Mouse (Mus musculus) c-Kit-positive CD71-negative TER-119-negative erythroid progenitor cells, embryonic 14.5 days (primary cell): ENCODE data around the gene Olfr575.

Source experiments
- DNase-seq: peaks from one replicate; pipeline ENCODE4 v3.0.0-alpha.2; 2013; ENCODE audit warnings: low read depth

The Olfr575 gene

DNA sequence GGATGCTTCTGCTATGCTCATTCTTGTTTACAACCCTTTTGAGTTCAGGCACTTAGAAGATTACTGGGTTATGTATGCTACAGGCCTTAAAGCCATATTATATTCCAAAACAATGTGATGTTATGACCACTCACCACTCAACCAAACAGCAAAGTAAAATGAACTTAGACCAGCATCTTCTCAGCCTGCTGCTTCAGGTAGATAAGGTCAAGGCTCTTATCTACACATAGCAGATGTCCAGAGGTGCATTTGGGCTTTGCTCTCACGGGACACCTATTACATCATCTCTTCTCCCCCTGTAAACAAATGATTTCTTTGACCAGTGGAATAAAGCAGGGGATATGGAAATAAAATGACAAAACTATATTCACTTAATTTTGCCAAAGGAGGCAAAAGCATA, at the start of gene Olfr575:
Gene Olfr575, minus strand, starts transcription at position 183 of the 400 bp plus-strand sequence.
- no peak for DNase-seq

DNA sequence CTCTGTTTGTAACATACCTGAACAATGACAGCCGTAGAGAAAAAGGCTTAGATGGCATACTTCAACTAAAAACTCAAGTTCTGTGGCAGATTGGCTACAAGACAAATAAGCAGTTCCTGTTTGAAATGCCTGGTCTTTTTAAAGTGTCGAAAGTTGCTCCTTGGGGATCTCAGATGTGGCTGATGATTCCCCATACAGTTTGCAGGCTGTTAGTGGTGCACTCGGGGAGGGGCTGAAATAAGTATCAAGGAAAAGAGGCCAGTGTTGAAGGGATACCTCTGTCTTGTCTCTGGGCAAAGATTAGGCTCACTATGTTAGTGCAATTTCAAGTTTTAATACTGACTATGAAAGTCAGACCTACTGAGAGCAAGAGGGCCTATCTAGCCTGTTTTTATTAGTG, 30.6 kb upstream of the Olfr575 start, which contains the start of gene Olfr578:
Gene Olfr578, minus strand, starts transcription at position 101 of the 400 bp plus-strand sequence.
- no peak for DNase-seq

DNA sequence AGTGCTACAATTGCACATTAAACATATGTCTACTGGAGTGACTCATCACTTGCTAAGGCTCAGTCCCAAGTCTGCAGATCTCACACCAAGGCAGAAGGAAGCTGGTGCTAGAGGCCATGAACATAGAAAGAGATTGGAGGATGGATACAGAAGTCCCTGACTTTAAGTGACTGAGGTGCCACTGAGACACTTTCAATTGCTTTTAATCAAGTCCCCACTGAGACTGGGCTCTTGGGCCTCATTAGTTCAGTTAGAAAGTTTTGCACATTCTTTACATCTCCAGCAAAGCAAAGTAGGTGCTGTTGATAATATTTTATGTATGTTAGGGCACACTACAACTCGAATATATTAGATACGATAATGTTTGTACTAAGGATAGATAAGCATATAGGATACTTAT, 17.3 kb upstream of the Olfr575 start, which contains the start of gene Olfr577:
Gene Olfr577, minus strand, starts transcription at position 101 of the 400 bp plus-strand sequence.
- DNase-seq = no peak

DNA sequence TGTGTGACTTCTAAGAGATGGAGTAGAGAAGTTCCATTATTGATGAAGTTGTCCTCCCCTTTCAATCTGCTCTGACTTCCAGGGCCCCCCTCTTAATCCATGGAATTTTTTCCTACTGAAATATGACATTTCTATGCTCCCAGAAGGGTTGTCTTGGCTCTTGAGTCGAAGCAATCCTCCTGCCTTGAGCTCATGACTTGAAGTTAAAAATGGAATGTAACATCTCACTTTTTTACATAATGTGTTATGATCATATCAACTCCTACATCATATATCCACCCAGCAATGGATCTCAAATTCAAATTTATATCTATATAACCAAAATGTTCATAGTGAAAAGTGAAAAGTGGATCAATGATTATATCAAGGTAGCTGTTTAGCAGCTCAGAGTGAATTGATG, 15.8 kb upstream of the Olfr575 start:
- DNase-seq = no peak

DNA sequence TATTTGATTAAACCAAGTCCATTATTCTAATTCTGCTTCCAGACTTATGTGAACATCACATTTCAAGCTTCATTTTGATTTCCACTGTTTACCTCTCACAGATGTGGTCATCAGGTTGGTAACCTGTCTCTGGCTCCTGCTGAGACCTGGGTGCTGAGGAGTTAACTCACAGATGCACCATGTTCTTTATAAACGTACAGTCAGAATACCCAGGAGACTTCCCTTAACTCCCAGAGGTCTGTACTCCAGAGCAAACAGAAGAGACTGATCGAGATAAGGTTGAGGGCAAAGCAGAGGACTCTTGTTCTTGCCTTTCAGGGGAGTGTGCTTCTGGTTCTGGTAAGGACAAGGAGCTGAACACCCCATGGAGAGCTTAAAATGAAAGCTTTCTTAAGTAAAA, 3.8 kb upstream of the Olfr575 start, which contains the start of gene Olfr576:
Gene Olfr576, plus strand, starts transcription at position 301 of the 400 bp plus-strand sequence.
- no peak for DNase-seq

DNA sequence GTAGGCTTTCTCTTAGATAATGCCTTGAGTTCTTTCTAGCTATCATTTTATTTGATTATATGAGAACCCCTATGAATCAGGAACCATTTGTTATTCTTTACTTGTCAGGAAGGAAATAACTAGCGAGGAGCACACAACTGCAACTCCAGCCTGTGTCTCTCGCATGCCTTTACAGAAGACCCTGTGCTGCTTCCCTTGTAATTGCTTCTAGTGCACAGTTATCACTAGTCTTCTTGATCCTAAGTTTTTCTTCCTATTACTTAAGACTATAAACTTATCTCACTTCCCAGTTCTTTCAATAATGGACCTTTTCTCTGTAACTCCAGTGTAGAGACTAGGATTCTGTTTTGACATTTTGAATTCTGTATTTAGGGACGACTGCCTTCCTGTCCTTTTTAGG, 438 bp downstream of the Olfr575 start:
- no peak for DNase-seq

DNA sequence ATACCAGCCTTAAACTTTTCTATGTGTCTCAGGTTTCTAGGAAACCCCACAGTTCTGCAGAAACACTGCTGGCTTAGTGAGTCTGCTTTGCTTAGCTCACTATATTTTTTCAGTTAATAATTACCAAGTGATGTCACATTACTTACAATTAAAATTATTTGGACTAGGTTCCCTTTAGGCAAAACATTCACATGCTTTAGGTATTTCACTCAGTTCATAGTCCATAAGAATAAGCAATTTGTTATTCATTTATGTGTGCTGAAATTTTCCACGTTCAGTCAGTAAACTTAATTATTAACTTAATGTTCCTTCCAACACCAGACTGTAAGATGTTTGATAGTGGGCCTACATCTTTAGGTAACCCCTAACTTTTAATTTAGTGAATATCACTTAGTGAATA, 7.8 kb downstream of the Olfr575 start:
- no peak for DNase-seq

DNA sequence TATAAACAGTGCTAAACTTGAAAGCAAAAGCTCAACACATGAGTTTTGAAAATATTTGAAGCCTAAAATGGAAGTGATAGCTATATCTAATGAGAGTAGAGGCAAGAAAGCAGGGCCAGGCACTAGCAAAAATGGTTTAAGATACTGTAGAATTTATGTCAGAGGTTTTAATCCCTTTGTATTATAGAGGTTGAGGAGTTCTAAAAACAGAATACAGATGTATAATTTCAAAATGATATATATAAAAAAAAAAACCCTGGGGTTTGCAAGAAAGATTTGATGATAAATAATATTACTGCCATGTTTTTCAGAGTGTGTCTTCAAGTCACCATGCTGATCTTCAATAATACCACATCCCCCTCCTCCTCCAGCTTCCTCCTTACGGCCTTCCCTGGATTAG, 10.4 kb downstream of the Olfr575 start, which contains the start of gene Olfr574:
Gene Olfr574, plus strand, starts transcription at position 301 of the 400 bp plus-strand sequence.
- DNase-seq = no peak

DNA sequence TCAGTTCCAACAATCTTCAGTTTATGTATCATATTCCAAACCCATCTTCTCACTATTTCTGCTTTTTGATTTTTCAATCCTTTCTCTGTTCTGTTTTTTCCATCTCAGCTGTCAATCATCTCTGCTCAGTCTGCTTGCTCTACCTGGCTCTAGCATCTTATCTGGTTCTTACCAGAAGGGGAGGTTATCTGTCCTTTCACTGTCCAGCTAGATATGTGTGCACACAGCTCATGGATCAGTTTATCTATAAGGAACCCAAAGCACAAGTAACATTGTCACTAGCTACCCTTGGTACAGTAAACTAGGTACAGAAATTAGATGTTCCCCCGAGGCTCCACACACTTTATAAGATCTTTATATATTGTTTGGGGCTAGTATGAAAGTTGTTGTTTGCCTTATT, 15.2 kb downstream of the Olfr575 start:
- no peak for DNase-seq

DNA sequence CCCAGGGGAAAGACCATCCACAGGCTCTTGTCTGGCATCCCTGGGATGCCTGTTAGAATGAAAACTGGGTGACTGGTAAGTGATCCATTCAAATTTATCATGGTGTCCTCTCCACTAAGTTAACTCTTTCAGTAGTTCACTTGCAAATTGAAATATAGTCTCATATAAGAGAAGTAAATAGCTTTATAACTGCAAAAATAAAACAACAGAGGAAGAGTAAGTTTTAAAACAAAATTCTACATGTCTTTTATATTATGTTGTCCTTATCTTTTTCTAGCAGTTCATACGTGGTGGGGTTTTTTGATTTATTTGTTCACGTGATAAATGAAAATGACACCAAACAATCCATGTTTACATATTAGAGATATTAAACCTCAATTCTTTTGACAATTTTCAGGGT, 16.1 kb downstream of the Olfr575 start, which contains the start of gene Olfr573-ps1:
Gene Olfr573-ps1, minus strand, starts transcription at position 101 of the 400 bp plus-strand sequence.
- DNase-seq = no peak

DNA sequence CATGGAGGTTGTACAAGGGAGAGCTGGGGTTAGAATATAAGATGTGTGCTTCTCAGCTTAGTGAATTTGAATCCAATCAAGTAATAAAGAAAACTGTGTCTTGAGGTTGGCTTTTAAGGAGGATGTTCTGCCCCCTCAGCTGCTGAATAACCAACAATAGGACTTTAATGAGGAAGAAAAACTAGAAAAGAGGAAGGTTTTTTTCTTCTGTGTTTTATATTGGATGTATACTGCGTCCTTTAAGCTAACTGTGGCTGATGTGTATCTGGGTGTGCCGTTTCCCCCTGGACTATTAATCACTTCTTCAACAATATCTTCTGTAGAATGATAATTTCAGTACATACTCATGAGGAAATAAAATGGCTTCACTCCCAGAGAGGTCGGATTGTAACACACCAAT, 31.5 kb downstream of the Olfr575 start:
- no peak for DNase-seq

DNA sequence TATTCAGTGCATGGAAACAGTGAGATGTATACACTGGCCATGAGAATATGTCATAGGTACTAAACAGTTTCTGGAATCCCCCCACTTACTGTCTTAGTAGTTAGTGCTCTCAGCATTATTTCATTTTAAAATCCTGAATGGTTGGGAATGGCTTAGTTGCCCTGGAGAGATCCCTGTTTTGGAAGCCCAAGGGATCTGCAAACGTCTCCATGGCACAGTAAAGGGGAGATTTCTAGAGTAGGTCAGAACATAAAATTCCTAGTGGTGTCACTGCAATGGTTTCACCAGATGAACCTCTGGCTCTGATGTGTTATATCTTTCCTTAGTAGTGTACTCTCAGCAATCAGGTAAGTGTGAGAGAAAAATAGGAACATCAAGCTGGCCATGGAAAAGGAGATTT, 34.5 kb downstream of the Olfr575 start, which contains the start of gene Olfr572:
Gene Olfr572, plus strand, starts transcription at position 301 of the 400 bp plus-strand sequence.
- no peak for DNase-seq

DNA sequence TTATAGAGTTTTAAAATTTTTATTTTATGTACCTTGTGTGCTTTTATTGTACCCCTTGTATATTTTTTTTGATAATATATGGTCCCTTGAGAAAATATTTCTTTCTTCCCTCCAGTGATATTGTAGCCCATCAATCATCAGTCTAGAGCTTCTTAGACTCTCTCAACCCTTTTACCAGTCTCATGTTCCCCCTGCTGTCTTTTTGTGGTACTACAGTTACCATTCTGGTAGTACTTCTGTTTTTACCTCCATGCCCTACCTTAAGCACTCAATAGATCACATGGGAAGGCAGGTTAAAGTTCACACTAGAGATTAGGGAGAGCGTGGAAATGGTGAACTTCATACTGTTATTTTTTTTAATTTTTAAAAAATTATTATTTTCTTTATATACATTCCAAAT, 38.9 kb downstream of the Olfr575 start:
- DNase-seq = peak; percentile 50

DNA sequence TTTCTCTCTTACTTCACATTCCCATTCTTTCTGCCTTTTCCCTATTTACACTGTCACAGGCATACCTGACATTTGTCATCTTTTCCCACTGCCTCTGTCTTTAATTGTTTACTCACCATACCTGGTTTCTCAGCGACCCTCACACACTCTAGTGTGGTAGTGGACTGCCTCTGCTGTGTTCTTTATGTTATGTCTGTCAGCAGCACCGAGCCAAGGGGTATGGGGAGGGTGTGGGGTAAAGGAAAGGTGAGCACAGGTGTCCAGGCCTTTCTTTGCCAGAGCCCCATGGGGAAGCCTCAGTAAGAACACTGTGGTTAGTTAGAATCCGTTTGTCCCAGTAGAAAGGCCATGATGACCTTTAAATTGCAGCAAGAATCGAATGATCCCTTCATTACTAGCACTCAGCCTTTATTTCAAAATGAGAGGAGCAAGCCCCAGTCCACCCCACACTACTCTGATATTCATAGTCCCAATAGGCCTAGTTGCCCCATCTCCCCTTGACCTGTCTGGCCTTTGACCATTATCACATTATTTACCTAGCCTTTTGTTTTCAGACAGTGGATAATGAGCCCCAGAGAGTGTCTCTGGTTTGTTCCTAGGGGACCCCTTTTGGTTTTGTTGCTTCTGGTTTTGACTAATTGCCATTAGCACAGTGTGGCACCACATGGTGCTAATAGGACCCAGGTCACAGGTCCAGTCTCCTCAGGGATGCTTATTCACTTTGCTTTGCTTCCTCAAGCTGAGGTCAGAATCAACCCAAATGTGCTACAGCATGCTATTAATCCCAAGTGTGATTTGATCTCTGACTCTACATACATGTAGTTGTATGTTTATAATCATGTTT, 41.3 kb downstream of the Olfr575 start, which contains the start of gene Olfr571:
Gene Olfr571, minus strand, starts transcription at position 505 of the 844 bp plus-strand sequence.
- DNase-seq = no peak

DNA sequence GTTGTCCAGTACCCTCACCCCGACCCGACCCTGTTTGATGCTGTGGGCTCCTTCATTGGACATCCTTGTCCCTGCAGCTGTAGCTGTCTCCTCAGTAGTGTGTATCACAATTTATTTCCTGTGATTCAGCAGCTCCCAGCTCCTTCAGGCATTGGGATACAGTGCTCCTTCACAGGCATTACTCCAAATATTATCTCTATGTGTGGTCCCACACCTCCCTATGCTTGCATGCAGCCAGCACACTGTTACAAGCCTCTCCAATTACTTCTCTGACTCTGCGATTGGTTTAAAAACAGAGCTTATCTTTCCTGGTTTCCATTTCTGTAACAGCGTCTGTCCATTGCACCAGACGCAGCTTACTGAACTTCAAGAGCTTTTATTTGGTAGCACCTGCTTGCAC, 42.2 kb downstream of the Olfr575 start:
- DNase-seq = no peak

DNA sequence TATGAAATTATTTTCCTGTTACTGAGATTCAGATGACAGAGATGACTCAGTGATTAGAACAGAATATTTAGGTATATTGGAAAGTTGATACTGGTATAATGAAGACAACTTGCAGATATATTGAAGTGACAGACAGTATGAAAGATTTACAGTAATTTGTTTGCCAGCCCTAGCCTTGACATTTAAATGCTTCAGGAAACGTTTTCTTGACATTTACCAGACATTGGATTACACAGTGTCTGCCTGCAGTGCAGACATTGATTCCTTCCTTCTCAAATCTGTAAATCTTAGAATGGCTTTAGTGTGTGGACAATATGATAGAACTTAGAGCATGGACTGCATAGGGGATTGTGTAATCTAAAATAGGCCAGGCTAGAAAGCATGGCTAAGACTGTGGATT, 43.3 kb downstream of the Olfr575 start:
- no peak for DNase-seq
